Mouse (Mus musculus) testis, adult 2 months (tissue): Measurements from ENCODE around the gene Bri3.

Experiments
- CTCF ChIP-seq: fragments of 200-500 bp; IDR thresholded peaks from 2 replicates; pipeline ENCODE4 v1.5.1; 2012; ENCODE audit warnings: low read depth, mild to moderate bottlenecking, inconsistent platforms, low read length, moderate library complexity; ENCODE audit not compliant: control insufficient read depth, insufficient read depth, insufficient replicate concordance
- POLR2A ChIP-seq: fragments of 200-500 bp; IDR thresholded peaks from 2 replicates; pipeline ENCODE4 v1.6.1; 2012; ENCODE audit warnings: low read depth, mild to moderate bottlenecking, inconsistent platforms, low read length, moderate library complexity; ENCODE audit not compliant: control insufficient read depth

DNA sequence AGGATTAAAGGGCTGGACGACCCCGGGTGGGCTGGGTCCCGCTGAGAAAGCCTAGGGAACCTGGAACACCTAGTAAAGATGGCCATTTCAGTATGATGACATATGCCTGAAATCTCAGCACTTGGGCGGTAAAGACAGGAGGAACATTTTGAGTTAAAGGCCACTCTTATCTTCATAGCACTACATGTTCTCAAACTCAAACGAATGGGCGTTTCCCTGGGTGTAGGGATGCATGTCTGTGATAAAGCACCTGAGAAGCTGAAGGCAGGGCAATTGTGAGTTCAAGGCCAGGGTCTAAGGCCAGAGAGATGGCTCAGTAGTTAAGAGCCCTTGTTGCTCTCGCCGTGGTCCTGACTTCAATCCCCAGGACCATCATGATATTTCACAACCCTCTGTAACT is 26.2 kb downstream of the Bri3 start:
- TF ChIP-seq CTCF (no peak), POLR2A (no peak)
